Mouse (Mus musculus) cerebellum, adult 11-12 months (tissue): ENCODE measurements at regions not wholly inside any gene's neighbourhood (a gene's known extent, or its start where the extent isn't known, plus 50 kb on each side); places are given as distances from the start of the nearest gene placed in this dataset.

Experiments used
- DNase-seq: peaks from one replicate; pipeline ENCODE4 v3.0.0; 2022

DNA sequence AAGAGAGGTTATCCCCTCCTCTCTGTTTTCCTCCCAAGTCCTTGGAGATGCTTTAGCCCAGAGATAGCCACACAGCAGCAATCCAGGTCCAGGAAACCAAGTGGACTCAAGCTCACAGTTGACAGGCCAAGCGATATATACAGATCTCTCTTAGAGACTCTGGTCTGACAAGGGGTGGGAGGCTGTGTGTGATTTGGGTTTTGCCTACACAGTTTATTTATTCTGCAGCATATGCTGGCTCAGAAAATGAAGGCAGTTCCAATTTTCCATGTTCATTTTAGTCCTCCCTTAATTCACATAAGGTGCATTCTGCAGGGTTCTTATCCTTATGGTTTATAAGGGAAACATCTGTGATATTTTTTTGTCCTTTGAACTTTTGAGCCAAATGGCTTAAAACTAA lies 595.0 kb upstream of the Apob start:
- no peak for DNase-seq

DNA sequence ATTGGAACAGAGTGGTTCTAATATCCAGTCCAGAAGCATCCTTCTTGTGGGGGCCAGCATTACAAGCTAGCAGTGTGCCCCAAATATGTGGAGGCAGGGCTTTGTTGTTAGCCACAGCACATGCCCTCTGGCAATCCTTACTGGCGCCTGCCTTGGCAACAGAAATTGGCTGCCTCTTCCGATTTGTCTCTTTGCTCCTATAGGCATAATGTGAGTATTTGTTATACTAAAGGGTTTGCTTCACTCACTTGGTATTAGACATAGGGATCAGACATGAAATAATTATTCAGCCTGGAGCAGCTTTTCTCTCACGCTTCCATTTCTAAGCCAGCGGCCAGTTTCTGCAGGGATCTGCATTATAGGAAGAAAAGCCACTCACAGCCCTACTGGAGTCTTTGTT lies 573.6 kb upstream of the Apob start:
- DNase-seq, result no peak

DNA sequence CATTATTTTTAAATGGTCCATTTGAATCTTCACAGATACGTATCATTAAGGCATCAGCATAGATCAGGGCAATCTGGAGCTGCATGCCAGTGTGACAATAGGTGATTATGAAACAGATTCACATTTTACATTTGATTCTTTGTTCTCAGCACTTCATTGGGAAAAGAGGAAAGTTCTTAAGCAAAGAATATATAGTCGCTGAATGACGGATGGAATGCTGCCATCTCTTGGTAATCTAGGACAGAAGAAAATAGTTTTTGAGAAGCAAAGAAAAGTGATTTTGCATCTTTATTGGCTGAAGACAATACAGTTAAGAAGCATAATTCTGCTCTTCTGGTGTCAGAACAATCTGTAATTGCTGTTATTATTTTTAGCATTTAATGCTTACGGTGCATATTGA lies 565.6 kb upstream of the Apob start:
- DNase-seq, result no peak

DNA sequence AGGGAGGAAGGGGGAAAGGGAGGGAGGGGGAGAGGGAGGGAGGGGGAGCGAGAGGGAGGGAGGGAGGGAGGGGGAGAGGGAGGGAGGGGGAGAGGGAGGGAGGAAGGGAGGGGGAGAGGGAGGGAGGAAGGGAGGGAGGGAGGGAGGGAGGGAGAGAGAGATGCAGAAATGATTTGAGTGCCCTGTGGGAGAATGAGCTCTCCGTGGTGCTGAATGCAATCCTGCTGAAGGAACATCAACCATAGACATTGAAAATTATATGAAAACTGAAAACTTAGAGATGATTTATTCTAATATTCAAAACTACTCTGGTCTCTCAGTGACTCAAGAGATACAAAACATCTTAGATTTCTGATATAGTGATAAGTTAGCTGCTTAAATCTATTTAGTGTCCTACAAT lies 557.2 kb upstream of the Apob start:
- no peak for DNase-seq

DNA sequence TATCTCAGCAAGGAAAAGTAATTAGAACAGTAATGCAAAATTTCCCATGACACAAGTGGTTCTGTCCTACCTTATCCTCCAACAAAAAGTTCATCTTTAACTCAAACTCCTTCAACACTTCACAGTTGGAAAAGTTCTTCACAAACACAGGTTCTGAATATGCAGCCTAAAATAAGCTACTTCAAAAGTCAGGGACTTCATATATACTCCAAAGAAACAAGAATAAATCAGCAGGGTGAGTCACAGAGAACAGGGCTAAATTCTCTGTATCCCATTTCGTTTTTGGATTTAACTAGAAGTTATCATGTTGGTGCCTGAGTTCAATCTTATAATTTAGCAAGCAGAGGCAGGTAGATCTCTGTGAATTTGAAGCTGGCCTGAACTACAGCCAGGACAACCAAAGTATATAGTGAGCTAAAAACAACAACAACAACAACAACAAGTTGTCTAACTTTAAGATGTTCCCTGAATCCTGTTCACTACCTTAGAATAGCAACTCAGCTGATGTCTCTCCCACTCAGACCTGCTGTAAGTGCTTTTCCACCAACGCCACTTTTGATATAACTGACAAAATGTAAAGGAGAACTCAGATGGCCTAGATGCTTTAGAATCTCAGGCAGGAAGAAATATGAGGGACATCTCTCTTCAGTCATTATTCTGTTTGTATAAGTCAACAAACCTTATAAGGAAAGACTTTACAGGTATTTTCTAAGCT lies 555.5 kb upstream of the Apob start:
- no peak for DNase-seq

DNA sequence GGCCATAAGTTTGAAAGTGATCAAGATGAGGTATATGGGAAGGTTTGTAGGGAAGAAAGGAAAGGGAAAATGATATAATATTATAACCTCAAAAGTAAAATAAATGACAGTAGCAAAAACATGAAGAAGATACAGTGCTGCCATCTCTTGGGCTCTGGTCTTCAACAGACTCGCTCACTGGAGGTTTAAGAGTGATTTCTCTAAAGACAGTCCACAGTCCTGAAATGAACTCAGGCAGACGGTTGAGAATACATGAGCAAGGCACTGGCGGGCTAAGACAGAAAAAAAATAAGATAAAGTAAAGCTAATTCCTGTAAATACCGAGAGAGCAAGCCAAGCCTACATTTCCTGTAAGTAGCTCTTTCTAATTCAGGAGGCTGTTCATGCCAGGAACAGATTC lies 546.5 kb upstream of the Apob start:
- no peak for DNase-seq

DNA sequence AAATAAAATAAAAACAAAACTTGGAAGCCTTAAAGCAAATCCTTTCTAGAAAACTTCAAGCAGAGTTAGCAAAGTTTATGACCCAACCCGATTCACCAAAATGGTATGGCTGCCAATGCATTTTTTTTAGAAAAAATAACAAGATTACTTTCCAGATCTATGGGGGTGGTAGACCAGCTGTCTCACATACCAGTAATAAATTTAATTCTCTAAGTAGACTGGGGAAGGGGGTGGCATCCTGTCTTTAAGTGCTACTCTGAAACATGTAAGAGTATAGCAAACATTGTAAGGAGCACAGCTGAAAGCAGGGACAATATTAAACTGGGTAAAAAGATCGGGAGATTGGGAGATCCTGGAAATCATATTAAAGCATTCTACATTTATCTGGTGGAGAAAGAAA lies 532.2 kb upstream of the Apob start:
- no peak for DNase-seq

DNA sequence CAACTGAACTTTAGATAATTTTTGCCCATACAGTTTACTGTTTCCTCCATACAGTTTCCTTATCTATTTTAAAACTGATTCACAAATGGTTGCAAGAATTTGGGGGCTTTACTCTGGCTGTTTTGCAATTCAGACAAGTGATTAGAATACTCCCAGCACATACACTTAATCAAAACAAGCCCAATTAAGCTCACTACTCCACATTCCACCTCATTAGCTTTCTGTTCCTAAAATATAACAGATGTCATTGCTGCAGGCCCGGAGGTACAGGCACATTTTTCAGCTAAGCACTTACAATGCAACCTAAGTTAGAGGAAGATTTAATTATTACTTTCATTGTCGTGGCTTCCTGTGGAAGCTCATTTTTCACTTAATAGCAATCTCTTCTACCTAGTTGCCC lies 526.9 kb upstream of the Apob start:
- DNase-seq, result no peak

DNA sequence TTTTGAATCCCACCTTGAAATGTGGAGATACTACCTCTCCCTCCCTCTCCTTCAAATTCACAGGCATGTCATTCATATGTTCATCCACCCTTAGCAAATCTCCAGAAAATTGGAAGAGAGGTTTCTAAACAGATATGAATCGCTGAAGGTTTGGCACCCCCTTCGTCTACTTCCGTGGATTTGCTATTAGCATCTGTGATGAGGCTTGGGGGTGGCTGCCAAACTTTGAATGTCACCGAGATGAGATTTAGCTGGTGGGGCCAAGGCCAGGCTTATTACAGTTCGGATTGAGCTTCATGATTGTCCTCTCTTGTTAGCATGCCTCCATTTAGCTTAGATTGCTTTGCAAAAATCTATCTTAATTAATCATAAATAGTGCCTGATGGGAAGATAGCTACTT lies 520.4 kb upstream of the Apob start:
- no peak for DNase-seq

DNA sequence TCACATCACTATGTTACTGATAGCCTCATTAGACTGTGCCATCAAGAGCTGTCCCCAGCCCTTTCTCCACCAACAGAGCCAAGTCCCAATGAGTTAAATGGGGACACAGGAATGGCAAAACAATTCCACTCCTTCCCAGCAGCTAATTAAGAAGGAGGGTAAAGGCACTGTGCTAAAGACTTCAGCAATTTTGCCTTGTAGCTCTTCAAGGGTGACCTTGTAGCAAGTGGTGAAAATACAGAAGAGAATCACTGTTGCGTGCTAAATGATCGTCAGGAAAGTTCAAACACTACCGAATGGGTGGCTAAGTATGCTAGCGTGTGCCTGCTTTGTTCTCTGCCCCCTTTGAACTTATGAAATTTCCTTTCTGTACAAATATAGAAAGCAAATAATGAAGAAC lies 519.9 kb upstream of the Apob start:
- DNase-seq, result no peak

DNA sequence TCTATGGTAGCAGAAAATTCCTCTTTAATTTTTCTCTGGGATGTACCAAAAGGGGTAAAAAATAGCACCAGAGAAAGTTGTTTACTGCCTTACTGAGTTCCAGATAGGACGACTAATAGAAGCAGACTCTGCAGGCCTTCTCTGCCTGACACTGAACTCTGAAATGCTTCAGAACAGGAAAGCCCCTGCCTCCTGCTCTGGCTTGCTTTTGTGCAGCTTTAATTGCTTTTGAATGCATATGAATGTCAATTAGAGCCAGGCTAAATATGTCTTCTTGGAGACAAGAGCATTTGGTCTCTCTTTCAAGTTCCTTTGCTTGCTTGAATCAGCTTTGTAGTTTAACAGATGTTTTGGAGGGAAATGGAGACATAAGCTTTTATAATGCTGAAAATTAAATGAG lies 512.5 kb upstream of the Apob start:
- DNase-seq, result no peak

DNA sequence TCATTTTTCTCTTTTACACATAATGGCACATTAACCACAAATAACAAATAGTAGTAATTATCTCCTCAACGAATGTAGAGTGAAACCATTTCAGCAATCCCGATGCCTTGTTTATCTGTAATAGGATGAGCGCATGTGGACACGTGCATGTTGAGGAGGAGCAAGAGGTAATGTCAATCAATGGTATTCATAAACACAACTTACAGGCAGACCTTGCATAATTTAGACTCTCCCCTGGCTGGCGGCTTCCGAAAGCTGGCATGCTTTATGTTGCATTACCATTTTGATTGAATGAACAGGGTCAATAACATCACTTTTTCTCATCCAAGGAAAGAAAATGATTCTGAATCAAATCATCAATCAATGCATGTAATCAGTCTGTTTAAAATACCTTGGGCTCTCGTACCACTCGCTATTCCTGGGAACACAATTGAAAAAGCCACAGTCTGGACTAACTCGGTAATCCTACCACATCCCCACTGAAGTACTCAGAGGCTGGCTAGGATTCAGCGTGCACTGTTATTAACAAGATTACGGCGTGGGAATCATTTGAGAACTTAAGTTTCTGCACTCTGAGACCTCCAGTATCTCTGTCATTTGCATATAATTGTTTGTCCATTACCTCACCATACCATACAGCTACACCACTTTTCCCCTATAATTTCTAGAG lies 464.7 kb upstream of the Apob start:
- no peak for DNase-seq

DNA sequence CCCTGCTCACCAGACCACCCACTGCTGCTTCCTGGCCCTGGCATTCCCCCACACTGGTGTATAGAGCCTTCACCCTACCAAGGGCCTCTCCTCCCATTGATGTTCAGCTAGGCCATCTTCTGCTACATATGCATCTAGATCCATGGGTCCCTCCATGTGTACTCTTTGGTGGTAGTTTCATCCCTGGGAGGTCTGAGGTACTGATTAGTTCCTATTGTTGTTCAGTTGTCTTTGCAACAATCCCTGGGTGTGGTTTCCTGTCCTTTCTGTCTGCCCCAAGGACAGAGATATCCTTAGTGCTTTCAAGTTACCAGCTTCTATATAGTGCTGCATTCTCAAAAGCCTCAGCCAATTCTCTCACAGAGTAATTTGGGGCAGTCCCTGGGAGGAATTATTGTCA lies 440.1 kb upstream of the Apob start:
- no peak for DNase-seq

DNA sequence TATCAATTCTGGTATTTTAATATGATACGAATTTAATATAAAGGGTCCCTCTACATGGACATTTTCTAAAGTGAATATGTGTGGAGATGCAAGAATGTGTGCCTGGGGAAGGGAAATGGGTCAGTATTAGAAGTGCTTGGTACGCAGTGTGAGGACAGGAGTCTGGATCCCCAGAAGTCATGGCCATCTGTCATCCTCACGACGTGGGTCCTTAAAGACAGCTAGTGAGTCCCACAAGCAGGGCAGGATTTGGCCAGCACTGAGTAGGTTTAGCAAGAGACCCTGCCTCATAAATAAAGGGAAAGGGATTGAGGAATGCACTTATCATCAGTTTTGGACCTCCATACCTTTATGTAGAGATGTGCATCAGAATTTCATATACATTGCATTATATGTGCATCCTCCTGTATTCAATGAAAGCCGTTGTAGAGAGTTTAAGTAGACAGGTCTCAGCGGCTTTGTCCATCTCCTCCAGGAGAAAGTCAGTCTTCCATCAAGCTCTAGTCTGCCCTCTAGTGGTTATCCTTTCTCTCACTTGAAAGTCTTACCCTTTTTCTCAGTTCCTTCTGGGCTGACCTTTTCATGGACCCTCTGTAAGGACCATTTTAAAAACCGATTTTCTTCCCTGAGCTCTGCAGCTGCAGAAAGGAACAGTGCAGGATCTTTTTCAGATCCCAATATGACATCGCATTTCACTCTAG lies 434.0 kb upstream of the Apob start:
- DNase-seq, result no peak

DNA sequence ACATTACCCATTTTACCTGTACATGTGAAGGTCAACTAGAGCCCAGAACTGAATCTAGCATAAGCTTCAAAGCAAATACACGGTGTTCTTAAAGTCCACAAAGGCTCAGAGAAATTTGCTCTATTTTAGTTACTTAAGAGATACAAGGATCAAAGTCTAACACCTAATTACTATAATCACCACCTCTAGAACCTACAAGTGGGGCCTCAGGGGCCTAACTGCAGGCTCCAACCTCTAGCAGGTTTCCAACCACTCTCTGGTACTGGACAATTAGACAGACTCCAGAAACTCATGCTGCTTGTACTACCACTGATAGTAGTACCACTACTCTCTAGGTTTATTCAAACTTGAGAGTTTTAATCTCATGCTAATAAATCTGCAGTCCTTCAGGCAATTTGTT lies 428.7 kb upstream of the Apob start:
- DNase-seq, result no peak

DNA sequence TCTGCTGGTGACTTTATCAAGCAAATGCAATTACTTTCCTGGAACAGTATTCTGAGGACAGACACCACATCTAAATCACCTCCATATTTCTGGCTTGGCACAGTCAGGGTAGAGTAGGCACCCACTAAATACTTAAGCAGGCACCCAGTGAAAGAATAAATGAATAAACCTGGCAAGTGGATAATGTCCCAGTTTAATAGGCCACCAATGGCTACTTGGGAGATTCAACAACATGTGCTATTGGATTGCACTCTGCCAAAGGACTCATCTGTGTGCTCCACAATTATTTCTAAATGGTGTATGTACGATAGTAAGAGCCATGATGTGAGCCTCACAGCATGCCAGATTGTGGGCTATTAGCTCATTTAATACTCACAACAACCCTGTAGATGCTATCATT lies 417.2 kb upstream of the Apob start:
- DNase-seq, result no peak

DNA sequence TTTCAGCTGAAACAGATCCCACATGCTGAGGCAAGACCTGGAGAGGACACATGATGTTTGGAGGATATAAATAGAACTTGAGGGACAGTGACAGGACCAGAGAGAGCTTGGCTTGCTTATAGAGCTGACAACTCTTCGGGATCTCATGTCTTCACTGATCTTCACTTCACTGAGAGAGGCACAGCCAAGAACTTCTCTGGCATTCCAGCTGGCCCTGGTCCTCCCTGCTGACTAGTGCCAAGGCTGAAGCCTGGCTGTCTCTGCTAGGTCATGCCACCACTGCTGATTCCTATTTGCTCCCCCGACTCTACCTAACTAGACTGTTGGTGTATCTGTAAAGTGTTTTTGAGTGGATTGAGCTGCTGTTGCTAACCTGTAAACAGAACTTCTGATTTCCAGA lies 401.4 kb upstream of the Apob start:
- no peak for DNase-seq

DNA sequence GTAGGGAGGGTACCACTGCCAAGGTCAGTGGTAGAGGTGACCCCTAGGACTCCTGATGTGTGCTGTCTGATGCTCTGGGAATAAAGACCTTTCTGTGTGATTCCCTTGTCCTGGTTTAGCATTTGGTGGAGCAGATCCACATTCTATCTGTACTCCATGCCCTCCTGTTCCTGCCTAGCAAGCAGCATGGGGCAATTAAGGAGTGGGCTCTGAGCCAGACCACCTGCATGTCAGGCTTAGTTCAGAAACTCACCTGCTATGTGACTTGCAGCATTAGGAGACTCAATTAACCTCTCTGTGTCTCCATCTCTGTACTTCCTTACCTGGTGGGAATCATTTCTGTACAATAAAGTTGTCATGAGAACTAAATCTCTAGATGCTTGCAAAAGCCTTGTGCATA lies 389.9 kb upstream of the Apob start:
- DNase-seq, result no peak

DNA sequence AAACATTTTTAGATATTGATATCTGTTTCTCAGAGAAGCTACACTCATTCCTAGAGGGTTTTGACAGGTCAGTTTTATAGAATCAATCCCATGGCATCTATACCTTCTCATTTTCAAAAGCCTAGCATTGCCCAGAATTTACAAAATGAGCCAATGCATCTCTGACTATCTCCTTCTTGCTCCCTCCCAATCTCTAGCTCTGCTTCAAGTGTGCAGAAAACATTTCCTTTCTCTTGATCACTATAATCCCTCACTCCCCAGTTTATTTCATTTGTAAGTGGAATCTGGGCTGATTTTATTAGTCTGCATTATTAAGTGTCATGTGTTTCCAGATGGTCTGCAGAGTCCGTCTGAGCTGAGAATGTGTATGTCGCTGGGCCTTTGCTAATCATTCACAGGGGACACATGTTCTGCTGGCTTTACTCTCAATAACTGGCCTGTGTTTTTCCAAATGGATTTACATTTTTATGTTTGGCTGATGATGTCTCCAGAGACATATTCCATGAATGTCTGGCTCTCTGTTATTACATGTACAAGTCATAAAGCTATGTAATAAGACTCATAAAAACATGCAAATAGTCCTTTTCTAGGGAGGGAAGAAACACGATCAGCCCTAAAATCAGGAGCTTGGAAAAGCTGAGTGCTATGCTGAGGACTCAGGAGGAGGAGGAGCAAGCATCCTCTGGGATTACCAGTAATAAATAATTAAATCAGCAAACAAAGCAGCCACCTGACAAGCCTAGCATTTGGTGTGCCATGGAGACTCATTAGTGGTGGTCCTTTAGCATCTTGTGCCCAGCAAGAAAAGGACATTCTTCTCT lies 366.0 kb upstream of the Apob start:
- DNase-seq, result no peak

DNA sequence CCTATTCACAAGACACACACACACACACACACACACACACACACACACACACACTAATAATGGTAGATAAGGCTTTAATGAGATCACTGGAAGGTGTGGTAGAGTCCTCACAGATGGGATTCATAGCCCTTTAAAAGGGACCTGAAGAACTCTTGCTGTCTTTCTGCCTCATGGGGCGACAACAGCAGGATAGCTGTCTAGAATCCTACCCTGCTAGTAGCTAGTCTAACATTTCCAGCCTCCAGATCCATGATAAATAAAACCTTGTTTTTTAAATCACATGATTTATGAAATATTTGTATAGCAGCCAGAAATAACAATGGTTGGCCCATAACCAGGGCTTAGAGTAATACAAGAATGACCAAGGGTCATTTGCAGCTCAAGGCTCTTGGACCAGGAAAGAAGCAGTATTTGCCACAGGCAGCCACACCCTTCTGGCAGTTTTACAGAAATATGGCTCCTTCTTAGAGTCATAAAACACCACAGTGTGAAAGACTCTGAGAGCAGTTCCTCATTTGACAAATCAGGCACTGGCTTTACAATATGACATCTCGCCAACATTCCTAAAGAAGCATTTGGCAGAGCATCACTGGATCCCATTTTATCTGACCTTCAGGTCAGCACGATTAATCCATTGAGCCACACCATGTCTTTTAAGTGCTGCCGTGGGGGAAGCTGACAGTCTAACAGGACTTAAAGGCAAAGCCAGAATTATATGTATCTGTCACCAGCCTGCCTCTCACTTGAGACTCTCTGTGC lies 340.9 kb upstream of the Apob start:
- no peak for DNase-seq

DNA sequence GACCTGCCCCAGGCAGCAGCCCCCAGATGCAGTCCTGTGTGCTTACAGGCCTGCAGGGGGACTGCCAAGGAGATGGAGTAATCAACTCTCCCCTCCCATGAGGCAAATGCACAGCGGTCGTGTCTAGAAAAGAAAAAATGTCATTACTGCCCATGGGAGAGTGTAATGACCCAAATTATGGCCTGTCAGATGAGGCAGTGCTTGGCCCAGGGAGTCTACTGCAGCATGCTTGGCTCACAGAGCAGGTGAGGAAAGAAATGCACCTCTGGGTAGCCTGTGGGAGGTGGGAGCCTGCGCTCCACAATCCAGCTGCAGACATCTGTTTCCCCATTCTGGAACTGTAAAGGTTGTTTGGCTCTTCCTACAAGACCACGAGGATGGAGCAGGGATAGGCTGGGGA lies 339.8 kb upstream of the Apob start:
- DNase-seq, result no peak

DNA sequence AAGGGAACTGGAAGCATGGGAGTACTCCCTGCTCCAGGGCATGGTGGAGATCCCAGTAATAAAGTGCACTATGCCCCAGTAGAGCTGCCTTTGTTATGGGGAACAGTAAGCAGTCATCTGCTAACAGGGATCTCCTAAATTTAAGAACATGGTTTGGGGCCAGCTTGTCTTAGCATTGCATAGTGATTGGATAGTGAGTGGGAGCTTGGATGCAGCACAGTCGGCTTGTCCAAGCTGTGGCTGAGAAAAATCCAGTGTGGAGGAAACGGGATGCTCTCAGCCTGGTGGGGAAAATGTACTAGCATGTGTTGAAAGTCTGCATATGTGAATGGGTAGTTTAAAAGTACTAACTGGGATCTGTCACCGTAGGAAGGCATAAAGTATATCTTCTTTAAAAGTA lies 326.6 kb upstream of the Apob start:
- DNase-seq, result no peak

DNA sequence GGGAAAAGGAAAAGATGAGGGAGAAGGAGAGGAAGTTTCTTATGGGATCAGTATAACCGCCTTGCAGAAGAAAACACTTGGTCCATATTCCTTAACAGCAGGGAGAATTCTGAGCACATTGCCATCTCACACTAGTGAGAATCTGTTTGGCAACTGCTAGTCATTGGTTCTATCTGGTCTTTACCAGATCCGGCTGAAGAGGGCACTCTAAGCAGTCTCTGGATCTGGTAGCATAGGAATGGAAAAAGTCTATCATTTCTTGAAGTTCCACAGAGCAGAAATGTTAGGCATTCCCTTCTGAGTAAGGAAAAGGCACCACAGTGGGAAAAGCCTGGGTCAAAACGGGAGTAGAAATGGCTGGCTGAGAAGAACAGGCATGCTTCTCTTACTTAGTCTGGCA lies 315.4 kb upstream of the Apob start:
- no peak for DNase-seq
